Mouse (Mus musculus) MEL (cell line): Measurements from ENCODE around the gene Tarbp2. TPM values are rescaled to one million over a fixed set of nuclear protein-coding genes. Genes with fewer than 3 reads are reported as not detected.

Source experiments
- DNase-seq: peaks from one replicate; pipeline ENCODE4 v3.0.0; 2011; ENCODE audit warnings: low read depth, low spot score
- H3K27ac ChIP-seq: 2 replicates; pipeline ENCODE4 v1.5.1; 2012; ENCODE audit warnings: low read depth, mild to moderate bottlenecking, control low read depth, low read length, moderate library complexity; ENCODE audit not compliant: control insufficient read depth
- H3K27me3 ChIP-seq, 2 experiments: fragments of 150-350 bp in 1 of 2; sonication (generic) in 1 of 2; 2 replicates each; pipeline ENCODE4 v1.6.1; 2012; ENCODE audit warnings: low read length in 2 of 2, mild to moderate bottlenecking in 2 of 2, improper control_type of control experiment in 1 of 2, moderate library complexity in 1 of 2; ENCODE audit not compliant: insufficient read depth in 2 of 2, control insufficient read depth in 1 of 2
- H3K36me3 ChIP-seq, 2 experiments: 2 replicates each; pipeline ENCODE4 v1.6.1; 2012 to 2014; ENCODE audit warnings: low read length in 2 of 2, improper control_type of control experiment in 1 of 2, inconsistent platforms in 1 of 2, mild to moderate bottlenecking in 1 of 2; ENCODE audit not compliant: insufficient read depth in 2 of 2, control insufficient read depth in 1 of 2
- H3K4me1 ChIP-seq, 2 experiments: fragments of 150-350 bp in 1 of 2; sonication (generic) in 1 of 2; 2 replicates each; pipeline ENCODE4 v1.6.1; 2012; ENCODE audit warnings: low read length in 2 of 2, improper control_type of control experiment in 1 of 2, mild to moderate bottlenecking in 1 of 2; ENCODE audit not compliant: insufficient read depth in 2 of 2, control insufficient read depth in 1 of 2
- H3K4me3 ChIP-seq, 2 experiments: fragments of 150-350 bp in 1 of 2; sonication (generic) in 1 of 2; 2 replicates each; pipeline ENCODE4 v1.5.1; 2012; ENCODE audit warnings: low read depth in 2 of 2, low read length in 2 of 2, mild to moderate bottlenecking in 2 of 2, moderate library complexity in 2 of 2, control low read depth in 1 of 2, improper control_type of control experiment in 1 of 2; ENCODE audit not compliant: control insufficient read depth in 1 of 2, insufficient read depth in 1 of 2
- H3K79me2 ChIP-seq: 2 replicates; pipeline ENCODE4 v1.6.1; 2012; ENCODE audit warnings: mild to moderate bottlenecking, low read length, moderate library complexity; ENCODE audit not compliant: control insufficient read depth, poor library complexity, insufficient read depth
- H3K9ac ChIP-seq: 2 replicates; pipeline ENCODE4 v1.6.1; 2012; ENCODE audit warnings: low read depth, mild to moderate bottlenecking, control low read depth, low read length, moderate library complexity; ENCODE audit not compliant: control insufficient read depth, poor library complexity, severe bottlenecking
- H3K9me3 ChIP-seq: fragments of 150-350 bp; sonication (generic); replicated peaks from 2 replicates; pipeline ENCODE4 v1.6.1; 2012; ENCODE audit warnings: mild to moderate bottlenecking, low read length, improper control_type of control experiment, moderate library complexity; ENCODE audit not compliant: insufficient read depth
- BHLHE40 ChIP-seq: IDR thresholded peaks from 2 replicates; pipeline ENCODE4 v1.6.1; 2012; ENCODE audit warnings: low read depth, mild to moderate bottlenecking, inconsistent platforms, low read length, improper control_type of control experiment, borderline replicate concordance
- CHD1 ChIP-seq: IDR thresholded peaks from 2 replicates; pipeline ENCODE4 v1.6.1; 2012; ENCODE audit warnings: low read depth, mild to moderate bottlenecking, inconsistent platforms, low read length, improper control_type of control experiment
- CHD2 ChIP-seq: IDR thresholded peaks from 2 replicates; pipeline ENCODE4 v1.6.1; 2011; ENCODE audit warnings: low read length, improper control_type of control experiment
- CTCF ChIP-seq, 3 experiments: IDR thresholded peaks in 2 of 3; conservative IDR thresholded peaks in 1 of 3; 2 replicates each; pipeline ENCODE4 v1.5.1; 2011 to 2012; ENCODE audit warnings: low read length in 3 of 3, low read depth in 2 of 3, mild to moderate bottlenecking in 2 of 3, improper control_type of control experiment in 1 of 3, inconsistent platforms in 1 of 3, mixed read lengths in 1 of 3, moderate library complexity in 1 of 3; ENCODE audit not compliant: control insufficient read depth in 1 of 3, insufficient read depth in 1 of 3, poor library complexity in 1 of 3, severe bottlenecking in 1 of 3
- E2F4 ChIP-seq: IDR thresholded peaks from 2 replicates; pipeline ENCODE4 v1.6.1; 2011; ENCODE audit warnings: low read depth, low read length, improper control_type of control experiment, borderline replicate concordance
- ELF1 ChIP-seq: IDR thresholded peaks from 2 replicates; pipeline ENCODE4 v1.6.1; 2014; ENCODE audit warnings: low read depth, mild to moderate bottlenecking, inconsistent platforms, low read length, improper control_type of control experiment, moderate library complexity
- EP300 ChIP-seq, 2 experiments: IDR thresholded peaks; 2 replicates each; pipeline ENCODE4 v1.6.1; 2011; ENCODE audit warnings: improper control_type of control experiment in 2 of 2, low read length in 2 of 2, low read depth in 1 of 2, mild to moderate bottlenecking in 1 of 2
- ETS1 ChIP-seq: IDR thresholded peaks from 2 replicates; pipeline ENCODE4 v1.6.1; 2012; ENCODE audit warnings: low read depth, mild to moderate bottlenecking, inconsistent platforms, low read length, improper control_type of control experiment, moderate library complexity
- GABPA ChIP-seq: IDR thresholded peaks from 2 replicates; pipeline ENCODE4 v1.6.1; 2012; ENCODE audit warnings: low read depth, mild to moderate bottlenecking, inconsistent platforms, low read length, improper control_type of control experiment, moderate library complexity
- GATA1 ChIP-seq: IDR thresholded peaks from 2 replicates; pipeline ENCODE4 v1.6.1; 2011; ENCODE audit warnings: low read depth, low read length, improper control_type of control experiment
- HCFC1 ChIP-seq: IDR thresholded peaks from 2 replicates; pipeline ENCODE4 v1.6.1; 2012; ENCODE audit warnings: low read depth, mild to moderate bottlenecking, inconsistent platforms, low read length, improper control_type of control experiment, moderate library complexity
- JUND ChIP-seq: IDR thresholded peaks from 2 replicates; pipeline ENCODE4 v1.6.1; 2011; ENCODE audit warnings: low read depth, mild to moderate bottlenecking, improper control_type of control experiment, low read length
- KAT2A ChIP-seq: conservative IDR thresholded peaks from 2 replicates; pipeline ENCODE4 v1.6.1; 2012; ENCODE audit warnings: low read depth, low read length, improper control_type of control experiment, inconsistent platforms
- MAFK ChIP-seq: IDR thresholded peaks from 2 replicates; pipeline ENCODE4 v1.6.1; 2011; ENCODE audit warnings: low read depth, mild to moderate bottlenecking, low read length, improper control_type of control experiment, borderline replicate concordance
- MAX ChIP-seq: IDR thresholded peaks from 2 replicates; pipeline ENCODE4 v1.6.1; 2011; ENCODE audit warnings: low read length, improper control_type of control experiment
- MAZ ChIP-seq: IDR thresholded peaks from 2 replicates; pipeline ENCODE4 v1.6.1; 2012; ENCODE audit warnings: low read depth, mild to moderate bottlenecking, inconsistent platforms, low read length, improper control_type of control experiment
- MEF2A ChIP-seq: IDR thresholded peaks from 2 replicates; pipeline ENCODE4 v1.6.1; 2014; ENCODE audit warnings: low read depth, mild to moderate bottlenecking, inconsistent platforms, low read length, improper control_type of control experiment; ENCODE audit not compliant: poor library complexity, insufficient replicate concordance, severe bottlenecking; ENCODE audit errors: extremely low read depth
- MXI1 ChIP-seq: IDR thresholded peaks from 2 replicates; pipeline ENCODE4 v1.6.1; 2011; ENCODE audit warnings: mild to moderate bottlenecking, low read depth, low read length, improper control_type of control experiment
- MYB ChIP-seq: IDR thresholded peaks from 2 replicates; pipeline ENCODE4 v1.6.1; 2011; ENCODE audit warnings: mild to moderate bottlenecking, low read depth, low read length, improper control_type of control experiment
- MYC ChIP-seq: IDR thresholded peaks from 2 replicates; pipeline ENCODE4 v1.6.1; 2011; ENCODE audit warnings: low read depth, mild to moderate bottlenecking, low read length, improper control_type of control experiment, moderate library complexity
- NRF1 ChIP-seq: IDR thresholded peaks from 2 replicates; pipeline ENCODE4 v1.6.1; 2014; ENCODE audit warnings: low read depth, mild to moderate bottlenecking, inconsistent platforms, low read length, improper control_type of control experiment, moderate library complexity; ENCODE audit not compliant: poor library complexity, insufficient read depth, severe bottlenecking
- POLR2A ChIP-seq, 2 experiments: IDR thresholded peaks; 2 replicates each; pipeline ENCODE4 v1.6.1; 2011 to 2012; ENCODE audit warnings: low read length in 2 of 2, mild to moderate bottlenecking in 2 of 2, control low read depth in 1 of 2, improper control_type of control experiment in 1 of 2, low read depth in 1 of 2, moderate library complexity in 1 of 2; ENCODE audit not compliant: control insufficient read depth in 1 of 2, insufficient read depth in 1 of 2, poor library complexity in 1 of 2
- POLR2AphosphoS2 ChIP-seq: IDR thresholded peaks from 2 replicates; pipeline ENCODE4 v1.6.1; 2011; ENCODE audit warnings: low read length, improper control_type of control experiment
- POLR2AphosphoS5 ChIP-seq: IDR thresholded peaks from 2 replicates; pipeline ENCODE4 v1.6.1; 2012; ENCODE audit warnings: low read depth, borderline replicate concordance, mild to moderate bottlenecking, inconsistent platforms, low read length, moderate library complexity, mixed read lengths
- RAD21 ChIP-seq: IDR thresholded peaks from 2 replicates; pipeline ENCODE4 v1.6.1; 2011; ENCODE audit warnings: mild to moderate bottlenecking, low read depth, low read length, improper control_type of control experiment
- RCOR1 ChIP-seq: IDR thresholded peaks from 2 replicates; pipeline ENCODE4 v1.6.1; 2012; ENCODE audit warnings: low read depth, mild to moderate bottlenecking, inconsistent platforms, low read length, improper control_type of control experiment
- SIN3A ChIP-seq: IDR thresholded peaks from 2 replicates; pipeline ENCODE4 v1.6.1; 2012; ENCODE audit warnings: low read length, improper control_type of control experiment, inconsistent platforms
- TAL1 ChIP-seq: IDR thresholded peaks from 2 replicates; pipeline ENCODE4 v1.6.1; 2012; ENCODE audit warnings: mild to moderate bottlenecking, inconsistent platforms, low read length, moderate library complexity, mixed read lengths
- TBP ChIP-seq: IDR thresholded peaks from 2 replicates; pipeline ENCODE4 v1.8.0; 2011; ENCODE audit warnings: low read depth, low read length, improper control_type of control experiment
- TCF12 ChIP-seq: IDR thresholded peaks from 2 replicates; pipeline ENCODE4 v1.6.1; 2014; ENCODE audit warnings: low read depth, mild to moderate bottlenecking, inconsistent platforms, low read length, improper control_type of control experiment, moderate library complexity
- UBTF ChIP-seq: IDR thresholded peaks from 2 replicates; pipeline ENCODE4 v1.6.1; 2012; ENCODE audit warnings: low read depth, mild to moderate bottlenecking, inconsistent platforms, low read length, improper control_type of control experiment, moderate library complexity, borderline replicate concordance; ENCODE audit not compliant: insufficient read depth
- USF1 ChIP-seq: IDR thresholded peaks from 2 replicates; pipeline ENCODE4 v1.6.1; 2014; ENCODE audit warnings: low read depth, mild to moderate bottlenecking, inconsistent platforms, low read length, improper control_type of control experiment, moderate library complexity
- ZC3H11A ChIP-seq: IDR thresholded peaks from 2 replicates; pipeline ENCODE4 v1.6.1; 2012; ENCODE audit warnings: low read depth, mild to moderate bottlenecking, inconsistent platforms, low read length, improper control_type of control experiment
- ZKSCAN1 ChIP-seq: IDR thresholded peaks from 2 replicates; pipeline ENCODE4 v1.6.1; 2012; ENCODE audit warnings: low read depth, mild to moderate bottlenecking, inconsistent platforms, low read length, improper control_type of control experiment, moderate library complexity
- ZMIZ1 ChIP-seq: IDR thresholded peaks from 2 replicates; pipeline ENCODE4 v1.6.1; 2012; ENCODE audit warnings: low read depth, mild to moderate bottlenecking, inconsistent platforms, low read length, improper control_type of control experiment, moderate library complexity
- ZNF384 ChIP-seq: IDR thresholded peaks from 2 replicates; pipeline ENCODE4 v1.6.1; 2012; ENCODE audit warnings: low read depth, mild to moderate bottlenecking, inconsistent platforms, low read length, improper control_type of control experiment
- polyA plus RNA-seq, 2 experiments: library from polyadenylated mRNA; stranded (reverse) in 1 of 2; unstranded in 1 of 2; fragments of >175 nt in 1 of 2; fragments of >200 nt in 1 of 2; gene quantifications; 2 replicates each; pipeline versions ENCODE4 v1.2.1 to v1.2.4; 2012; ENCODE audit warnings: low replicate concordance in 2 of 2, low read depth in 1 of 2; ENCODE audit not compliant: insufficient read length in 2 of 2, insufficient read depth in 1 of 2, missing spikeins in 1 of 2
- total RNA-seq: library from RNA; depleted of rRNA; stranded (reverse); fragments of 300-350 nt; gene quantifications from 2 replicates; pipeline ENCODE4 v1.2.3, GENCODE M21; 2012

Tarbp2 gene
- total and polyA plus RNA-seq, 3 experiments = 155 to 182 TPM; not detected in 1

- H3K4me1 ChIP-seq = peaks cover 5 to 12% of the 10 kb centered on the region in 2 experiments; a peak in 3 of 4 replicates
- no peak within 1 kb of the TSS for H3K27ac ChIP-seq
- TF ChIP-seq ZNF384 (no peak), TCF12 (no peak), NRF1 (no peak), JUND (peak; percentile 78), CHD2 (no peak), TAL1 (no peak), ZKSCAN1 (no peak), ETS1 (no peak), CTCF (IDR thresholded peaks at IDR 0.05 in 2 of 3, conservative IDR thresholded peaks at IDR 0.05 in 1 of 3; ENCODE audit: control insufficient read depth in 1 of 3, insufficient read depth in 1 of 3, low read depth in 2 of 3, low read length in 3 of 3, poor library complexity in 1 of 3, severe bottlenecking in 1 of 3) (peak; percentile 98 to 100 (median 99)), CHD1 (no peak), ZC3H11A (peak; percentile 95), MAZ (peak; percentile 72), MEF2A (0 out of 2 replicates have a peak, but pooled peaks have one; percentile 35), ELF1 (no peak), ZMIZ1 (no peak), USF1 (no peak), GABPA (no peak), E2F4 (no peak), TBP (no peak), MYC (0 out of 2 replicates have a peak, but pooled peaks have one; percentile 27), POLR2AphosphoS2 (peak; percentile 33; the same call in 1 of the 2 replicates), GATA1 (no peak), MXI1 (no peak), MAFK (no peak), BHLHE40 (peak; percentile 44; the same call in 1 of the 2 replicates), EP300 (IDR thresholded peaks at IDR 0.05; ENCODE audit: low read depth in 1 of 2, low read length in 2 of 2) (no peak), HCFC1 (no peak), POLR2AphosphoS5 (no peak), POLR2A (IDR thresholded peaks at IDR 0.05; ENCODE audit: control insufficient read depth in 1 of 2, insufficient read depth in 1 of 2, low read depth in 1 of 2, low read length in 2 of 2, poor library complexity in 1 of 2) (0 out of 4 replicates have a peak, but pooled peaks of 1 of the 2 experiments have one; percentile 47), RAD21 (peak; percentile 99), SIN3A (peak; percentile 65; the same call in 1 of the 2 replicates), MAX (no peak), MYB (no peak), RCOR1 (no peak), KAT2A (no peak), UBTF (no peak)
These were observed 7.0 kb downstream of the Tarbp2 start, which contains the start of gene Npff for GRCm38 (mm10) chr15:102524892-102525485. Gene Npff (minus strand): TSS chr15:102524942.

More at GRCm38 (mm10) chr15:102524892-102525485, 7.0 kb downstream of the Tarbp2 start, which contains the start of gene Npff:
- peak; percentile 90 for DNase-seq
- Histone ChIP-seq H3K9ac (no peak within 1 kb of the TSS), H3K4me3 (no peak within 1 kb of the TSS), H3K36me3 (peaks cover 5 to 15% of the 10 kb centered on the region in 2 experiments), H3K27me3 (no peaks in the 10 kb centered on the region), H3K9me3 (no peaks in the 10 kb centered on the region), H3K79me2 (peaks cover 8% of the 10 kb centered on the region; the same call in 1 of the 2 replicates)
